Mouse (Mus musculus): Measurements from ENCODE around the gene Ccdc8. TPM values are rescaled to one million over a fixed set of nuclear protein-coding genes. Genes with fewer than 3 reads are reported as not detected.

Ccdc8 gene
- total and polyA plus RNA-seq, 2 experiments from 2014 or later: 11.7 to 31.2 TPM

DNA sequence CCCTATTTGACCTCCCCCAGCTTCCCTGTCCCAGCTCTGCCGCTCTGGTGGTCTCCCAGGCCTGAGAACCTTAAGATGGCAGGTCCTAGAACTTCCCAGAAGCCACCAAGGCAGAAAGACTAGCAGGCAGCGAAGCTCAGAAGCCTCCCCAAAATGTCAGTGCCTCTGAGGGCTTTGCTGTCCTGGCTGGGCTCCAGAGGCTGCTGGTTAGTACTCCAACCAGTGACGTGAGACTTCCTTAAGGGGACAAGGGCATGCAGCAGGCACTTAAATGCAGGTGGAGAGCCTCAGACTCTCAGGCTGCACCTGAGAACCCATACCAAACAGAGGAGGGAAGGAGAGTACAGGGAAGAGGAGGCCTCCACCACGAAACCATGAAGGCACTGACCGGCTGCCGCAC lies 31.6 kb downstream of the Ccdc8 start:
- no peaks in the 10 kb centered on the region for H3K9me3 ChIP-seq (replicated peaks; ENCODE audit: control insufficient read depth, low read length)
- 51% methylated on average over 6 of the region's 6 CpGs for WGBS
- TF ChIP-seq EP300 (IDR thresholded peaks at IDR 0.05; ENCODE audit: low read depth) (no peak), CTCF (IDR thresholded peaks at IDR 0.05; ENCODE audit: low read depth) (no peak)
- peaks cover 56% of the 10 kb centered on the region for H3K4me1 ChIP-seq (ENCODE audit: control insufficient read depth, insufficient read depth)
- peaks cover 32% of the 10 kb centered on the region for H3K36me3 ChIP-seq (replicated peaks; ENCODE audit: control insufficient read depth, insufficient read depth, low read length)
- peak overlapping the region; percentile 68 for H3K4me2 ChIP-seq (ENCODE audit: low read depth, low read length)
- ATAC-seq (ENCODE audit: insufficient read depth, low read depth): no peak
- H3K27ac ChIP-seq (ENCODE audit: low read depth): peak overlapping the region; percentile 75
- peak overlapping the region; percentile 15; the same call in 1 of the 2 replicates for H3K9ac ChIP-seq (replicated peaks; ENCODE audit: low read depth, low read length)
- H3K27me3 ChIP-seq (ENCODE audit: control insufficient read depth, insufficient read depth, low read length): no peaks in the 10 kb centered on the region
- no peak overlapping the region for H3K4me3 ChIP-seq (ENCODE audit: low read depth, low read length)
- DNase-seq (ENCODE audit: low spot score): no peak

DNA sequence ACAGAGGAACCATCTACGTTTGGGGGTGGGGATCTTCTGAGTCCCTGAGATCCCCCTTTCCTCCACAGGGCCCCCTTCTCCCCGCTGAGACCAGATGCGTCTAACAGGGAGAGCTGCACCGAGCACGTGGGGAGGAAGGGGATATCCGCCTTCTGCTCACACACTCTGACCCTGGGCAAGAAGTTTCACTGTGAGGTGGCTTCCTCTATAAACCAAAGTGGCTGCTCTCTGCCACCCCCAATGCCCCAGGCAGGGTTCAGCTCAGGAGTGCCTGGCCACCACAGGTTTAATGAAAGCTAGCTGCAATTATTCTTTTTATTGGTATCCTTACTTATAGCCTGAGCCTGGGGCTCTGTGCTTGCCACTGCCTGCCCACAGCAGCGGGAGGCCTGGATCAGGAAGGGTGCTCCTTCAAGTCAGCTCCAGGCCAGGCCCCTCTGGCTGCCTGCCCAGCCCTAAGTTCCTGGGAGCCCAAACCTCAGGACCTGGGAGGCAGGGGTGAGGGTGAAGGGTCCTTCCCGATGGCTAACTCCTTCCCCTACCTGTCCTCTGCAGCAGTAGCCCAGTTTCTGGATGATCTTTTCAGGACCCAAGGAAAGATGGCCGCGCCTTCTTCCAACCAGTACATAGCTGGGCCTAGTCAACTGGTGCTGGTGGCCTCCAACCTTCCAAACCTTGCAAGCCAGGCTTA lies 32.5 kb downstream of the Ccdc8 start:
- no peak for TF ChIP-seq EP300 (IDR thresholded peaks at IDR 0.05; ENCODE audit: low read depth)
- TF ChIP-seq CTCF (IDR thresholded peaks at IDR 0.05; ENCODE audit: low read depth): no peak
- WGBS: 51% methylated on average over 10 of the region's 10 CpGs
- Histone ChIP-seq H3K4me1 (ENCODE audit: control insufficient read depth, insufficient read depth) (peaks cover 51% of the 10 kb centered on the region), H3K4me3 (ENCODE audit: low read depth, low read length) (no peak overlapping the region), H3K9ac (replicated peaks; ENCODE audit: low read depth, low read length) (peak overlapping the region; percentile 24; the same call in 1 of the 2 replicates), H3K27ac (ENCODE audit: low read depth) (peak overlapping the region; percentile 75), H3K9me3 (replicated peaks; ENCODE audit: control insufficient read depth, low read length) (no peaks in the 10 kb centered on the region), H3K36me3 (replicated peaks; ENCODE audit: control insufficient read depth, insufficient read depth, low read length) (peaks cover 25% of the 10 kb centered on the region), H3K4me2 (ENCODE audit: low read depth, low read length) (peak overlapping the region; percentile 68), H3K27me3 (ENCODE audit: control insufficient read depth, insufficient read depth, low read length) (no peaks in the 10 kb centered on the region)
- no peak for DNase-seq (ENCODE audit: low spot score)
- no peak for ATAC-seq (ENCODE audit: insufficient read depth, low read depth)

DNA sequence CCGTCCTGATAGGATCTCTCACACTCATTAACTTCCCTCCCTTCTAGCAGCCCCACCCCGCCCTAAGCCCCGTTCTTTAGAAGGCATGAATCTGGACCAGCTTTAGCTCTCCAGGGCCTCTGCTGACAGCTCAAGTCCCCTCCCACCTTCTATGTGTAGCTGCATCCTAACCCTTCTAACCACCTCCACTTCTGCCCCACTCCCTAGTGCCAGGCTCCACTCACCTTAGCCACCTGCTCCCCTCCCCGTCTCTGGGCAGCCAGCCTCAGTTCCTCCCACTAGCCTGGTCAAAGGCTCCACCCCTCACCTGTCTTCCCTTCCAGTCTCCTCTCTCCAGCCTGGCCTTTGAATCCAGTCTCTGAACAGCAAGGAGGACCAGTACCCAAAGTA lies 33.0 kb downstream of the Ccdc8 start:
- no peak for TF ChIP-seq EP300 (IDR thresholded peaks at IDR 0.05; ENCODE audit: low read depth)
- no peak for TF ChIP-seq CTCF (IDR thresholded peaks at IDR 0.05; ENCODE audit: low read depth)
- Histone ChIP-seq H3K4me2 (ENCODE audit: low read depth, low read length) (peak overlapping the region; percentile 68), H3K4me1 (ENCODE audit: control insufficient read depth, insufficient read depth) (peaks cover 51% of the 10 kb centered on the region), H3K36me3 (replicated peaks; ENCODE audit: control insufficient read depth, insufficient read depth, low read length) (peaks cover 22% of the 10 kb centered on the region), H3K4me3 (ENCODE audit: low read depth, low read length) (no peak overlapping the region), H3K9ac (replicated peaks; ENCODE audit: low read depth, low read length) (peak overlapping the region; percentile 24; the same call in 1 of the 2 replicates), H3K27me3 (ENCODE audit: control insufficient read depth, insufficient read depth, low read length) (no peaks in the 10 kb centered on the region), H3K27ac (ENCODE audit: low read depth) (peak overlapping the region; percentile 75), H3K9me3 (replicated peaks; ENCODE audit: control insufficient read depth, low read length) (no peaks in the 10 kb centered on the region)
- 37% methylated on average over 4 of the region's 4 CpGs for WGBS
- no peak for DNase-seq (ENCODE audit: low spot score)
- ATAC-seq (ENCODE audit: insufficient read depth, low read depth): no peak

DNA sequence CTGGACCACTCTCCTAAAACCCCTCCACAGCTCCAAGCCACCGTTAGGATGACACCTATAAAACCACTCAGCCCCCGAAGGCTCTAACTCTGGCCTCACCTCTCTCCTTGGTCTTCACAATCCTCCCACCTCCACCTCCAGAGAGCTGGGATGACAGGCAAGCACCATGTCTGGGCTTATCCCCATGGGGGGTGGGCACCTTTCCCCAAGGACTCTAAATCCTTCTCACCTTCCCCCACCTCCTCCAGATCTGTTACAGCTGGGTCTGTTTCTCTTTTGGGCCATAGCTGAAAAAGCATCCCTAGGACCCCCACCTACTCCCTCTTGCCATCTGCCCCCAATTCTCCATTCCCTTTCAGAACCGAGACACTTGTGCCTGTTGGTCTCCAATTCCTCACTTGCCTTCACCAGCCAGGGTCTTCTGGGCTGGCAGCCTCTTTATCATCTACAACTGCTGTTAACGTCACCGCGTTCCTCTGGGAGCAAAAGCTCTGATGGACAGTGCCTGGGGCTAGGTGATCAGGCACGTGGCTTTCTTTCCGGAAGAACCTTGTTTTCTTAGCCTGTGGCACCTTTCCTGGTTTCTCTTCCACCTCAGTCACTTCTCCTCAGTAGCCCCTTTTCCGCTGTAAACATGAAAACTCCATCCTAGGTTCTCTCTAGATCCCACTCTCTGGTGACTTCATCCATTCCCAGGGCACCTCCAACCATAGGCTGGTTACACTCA lies 33.6 kb downstream of the Ccdc8 start:
- WGBS: 40% methylated on average over 9 of the region's 9 CpGs
- TF ChIP-seq CTCF (IDR thresholded peaks at IDR 0.05; ENCODE audit: low read depth) (no peak), EP300 (IDR thresholded peaks at IDR 0.05; ENCODE audit: low read depth) (no peak)
- ATAC-seq (ENCODE audit: insufficient read depth, low read depth): no peak
- peaks cover 20% of the 10 kb centered on the region for H3K36me3 ChIP-seq (replicated peaks; ENCODE audit: control insufficient read depth, insufficient read depth, low read length)
- no peaks in the 10 kb centered on the region for H3K9me3 ChIP-seq (replicated peaks; ENCODE audit: control insufficient read depth, low read length)
- H3K4me1 ChIP-seq (ENCODE audit: control insufficient read depth, insufficient read depth): peaks cover 51% of the 10 kb centered on the region
- no peak for DNase-seq (ENCODE audit: low spot score)
- H3K4me3 ChIP-seq (ENCODE audit: low read depth, low read length): peak overlapping the region; percentile 96
- peak overlapping the region; percentile 68 for H3K4me2 ChIP-seq (ENCODE audit: low read depth, low read length)
- no peaks in the 10 kb centered on the region for H3K27me3 ChIP-seq (ENCODE audit: control insufficient read depth, insufficient read depth, low read length)
- peak overlapping the region; percentile 75; the same call in 1 of the 2 replicates for H3K27ac ChIP-seq (ENCODE audit: low read depth)
- peak overlapping the region; percentile 17; the same call in 1 of the 2 replicates for H3K9ac ChIP-seq (replicated peaks; ENCODE audit: low read depth, low read length)

DNA sequence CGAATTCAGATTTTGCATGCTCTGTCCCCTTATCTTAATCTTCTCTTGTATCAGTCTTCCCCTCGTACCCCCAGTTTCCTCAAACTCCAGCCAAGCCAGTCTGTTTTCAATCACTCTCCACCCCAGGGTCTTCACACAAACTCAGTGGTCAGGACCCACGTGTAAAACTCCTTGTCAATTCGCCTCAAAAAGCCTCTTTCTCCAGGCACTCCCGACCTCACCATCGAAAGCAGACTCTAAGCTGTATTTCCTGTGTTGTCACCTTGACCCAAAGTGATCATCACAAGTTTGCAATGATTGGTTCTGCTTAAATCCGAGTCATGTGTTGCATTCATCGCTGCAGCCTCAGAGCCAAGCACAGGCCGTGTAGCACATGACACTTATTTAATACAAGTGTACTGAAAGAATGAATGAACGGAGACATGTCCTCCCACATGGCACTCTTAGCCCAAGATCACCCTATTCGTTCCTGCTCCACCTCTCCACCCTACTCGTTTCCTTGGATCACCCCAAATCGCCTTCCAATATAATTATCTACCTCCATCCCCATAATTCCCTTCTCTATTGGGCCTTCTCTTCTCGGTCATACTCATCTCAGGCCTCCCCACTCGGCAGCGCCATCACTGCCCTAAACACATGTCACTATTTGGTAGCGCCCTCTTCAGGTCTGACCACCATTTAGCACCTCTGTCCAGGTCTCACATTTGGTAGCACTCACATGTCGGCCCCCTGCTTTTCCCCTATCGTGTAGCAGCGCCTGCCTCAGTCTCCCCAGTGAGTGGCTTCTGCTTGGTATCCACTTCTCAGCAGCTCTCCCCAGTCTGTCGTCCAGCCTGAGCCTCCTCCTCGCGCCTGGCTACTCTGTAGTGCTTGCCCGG lies 34.4 kb downstream of the Ccdc8 start:
- TF ChIP-seq EP300 (IDR thresholded peaks at IDR 0.05; ENCODE audit: low read depth): no peak
- peak; percentile 58 for TF ChIP-seq CTCF (IDR thresholded peaks at IDR 0.05; ENCODE audit: low read depth)
- peak overlapping the region; percentile 93 for H3K27ac ChIP-seq (ENCODE audit: low read depth)
- H3K4me1 ChIP-seq (ENCODE audit: control insufficient read depth, insufficient read depth): peaks cover 51% of the 10 kb centered on the region
- peak overlapping the region; percentile 69 for H3K9ac ChIP-seq (replicated peaks; ENCODE audit: low read depth, low read length)
- ATAC-seq (ENCODE audit: insufficient read depth, low read depth): peak; percentile 53
- H3K4me2 ChIP-seq (ENCODE audit: low read depth, low read length): peak overlapping the region; percentile 68
- WGBS: 2% methylated on average over 24 of the region's 24 CpGs
- DNase-seq (ENCODE audit: low spot score): peak; percentile 69
- H3K27me3 ChIP-seq (ENCODE audit: control insufficient read depth, insufficient read depth, low read length): no peaks in the 10 kb centered on the region
- no peaks in the 10 kb centered on the region for H3K9me3 ChIP-seq (replicated peaks; ENCODE audit: control insufficient read depth, low read length)
- peaks cover 20% of the 10 kb centered on the region for H3K36me3 ChIP-seq (replicated peaks; ENCODE audit: control insufficient read depth, insufficient read depth, low read length)
- peak overlapping the region; percentile 96 for H3K4me3 ChIP-seq (ENCODE audit: low read depth, low read length)

All from heart, postnatal 0 days (tissue).